Mouse (Mus musculus) forebrain, embryonic 16.5 days (tissue): ENCODE measurements around the gene 2610008E11Rik. TPM values are rescaled to one million over a fixed set of nuclear protein-coding genes. Genes with fewer than 3 reads are reported as not detected.
A peak's percentile ranks its signal among the peaks of the same experiment; 100 is the strongest.

ENCODE experiments used
- ATAC-seq: fragments of 200-750 bp; cut with Nextera tagmentation; 2 replicates; pipeline ENCODE4 v1.8.0; 2017; ENCODE audit warnings: mild to moderate bottlenecking, moderate library complexity
- H3K27ac ChIP-seq: fragments of 300-500 bp; sonication (generic); 2 replicates; pipeline ENCODE4 v1.5.1; 2014; ENCODE audit warnings: low read length, control low read depth
- H3K27me3 ChIP-seq: fragments of 300-500 bp; sonication (generic); replicated peaks from 2 replicates; pipeline ENCODE4 v1.6.1; 2014; ENCODE audit warnings: low read length; ENCODE audit not compliant: control insufficient read depth, insufficient read depth
- H3K36me3 ChIP-seq: fragments of 300-500 bp; sonication (generic); 2 replicates; pipeline ENCODE4 v1.6.1; 2014; ENCODE audit not compliant: control insufficient read depth, insufficient read depth
- H3K4me1 ChIP-seq: fragments of 300-500 bp; sonication (generic); replicated peaks from 2 replicates; pipeline ENCODE4 v1.6.1; 2014; ENCODE audit warnings: low read length; ENCODE audit not compliant: control insufficient read depth, insufficient read depth
- H3K4me2 ChIP-seq: fragments of 300-500 bp; sonication (generic); 2 replicates; pipeline ENCODE4 v1.6.1; 2014; ENCODE audit warnings: mild to moderate bottlenecking, low read length, control low read depth
- H3K4me3 ChIP-seq: fragments of 300-500 bp; sonication (generic); replicated peaks from 2 replicates; pipeline ENCODE4 v1.5.1; 2014; ENCODE audit warnings: mild to moderate bottlenecking, low read length, control low read depth
- H3K9ac ChIP-seq: fragments of 300-500 bp; sonication (generic); replicated peaks from 2 replicates; pipeline ENCODE4 v1.6.1; 2014; ENCODE audit warnings: low read depth, low read length, control low read depth
- H3K9me3 ChIP-seq: fragments of 300-500 bp; sonication (generic); 2 replicates; pipeline ENCODE4 v1.6.1; 2016; ENCODE audit warnings: low read length; ENCODE audit not compliant: control insufficient read depth
- WGBS: fragments of 180-500 bp; shearing (Covaris S2); extraction: QIAGEN DNeasy Blood & Tissue Kit; methylation state at CpG from one replicate; pipeline ENCODE4 v1.1.7; 2014; 5-methylcytosine and 5-hydroxymethylcytosine counted together
- polyA plus RNA-seq: library from polyadenylated mRNA; unstranded; fragments of >200 nt; fragmentation: Nextera tagmentation; extraction: Ambion mirVana; gene quantifications from 2 replicates; pipeline ENCODE4 v1.2.1, GENCODE M21; 2015

The 2610008E11Rik gene
- polyA plus RNA-seq: 59.6 and 65.9 TPM in 2 replicates

DNA sequence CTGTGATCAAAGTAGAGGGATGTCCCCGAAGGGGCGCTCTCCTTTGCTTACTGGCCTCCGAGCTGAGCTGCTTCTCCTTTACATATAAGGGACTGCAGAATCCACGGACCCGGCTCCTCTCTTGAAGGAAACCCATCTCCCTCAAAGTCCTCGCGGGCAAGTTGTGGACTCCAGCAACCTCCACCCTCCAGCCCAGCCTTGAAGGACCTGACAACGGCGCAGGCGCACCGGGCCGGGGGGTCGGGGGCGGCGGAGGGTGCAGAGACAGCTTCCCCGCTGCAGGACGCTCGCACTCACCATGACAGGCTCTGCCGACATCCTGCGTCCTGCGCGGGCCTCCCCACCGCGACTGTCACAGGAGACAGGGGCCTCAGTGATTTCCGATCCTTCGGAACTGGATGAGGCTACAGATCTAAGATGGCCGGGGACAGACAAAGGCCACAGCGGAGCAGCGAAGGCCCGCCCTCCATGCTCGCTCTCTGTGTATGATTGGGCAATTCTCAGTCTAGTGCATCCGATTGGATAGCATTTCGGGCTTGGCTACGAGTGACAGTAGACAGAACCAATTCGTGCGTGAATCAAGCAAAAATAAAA is at the start of gene 2610008E11Rik:
TSS of gene 2610008E11Rik (minus strand) at position 440 of the 594 bp plus-strand sequence.
- Histone ChIP-seq H3K27me3 (no peaks in the 10 kb centered on the region), H3K4me2 (peak within 1 kb of the TSS; percentile 87), H3K9me3 (no peaks in the 10 kb centered on the region), H3K9ac (peak within 1 kb of the TSS; percentile 100), H3K4me1 (peaks cover 19% of the 10 kb centered on the region), H3K4me3 (peak within 1 kb of the TSS; percentile 85), H3K27ac (peak within 1 kb of the TSS; percentile 99), H3K36me3 (peaks cover 11% of the 10 kb centered on the region)
- peak; percentile 100 for ATAC-seq
- WGBS: under 1% methylated on average over 36 of the region's 36 CpGs

- no peak overlapping the region for H3K27ac ChIP-seq
- H3K27me3 ChIP-seq: no peaks in the 10 kb centered on the region
- H3K4me2 ChIP-seq: no peak overlapping the region
- no peak overlapping the region for H3K9ac ChIP-seq
- WGBS: 52% methylated on average over 4 of the region's 4 CpGs
- no peaks in the 10 kb centered on the region for H3K4me1 ChIP-seq
- no peaks in the 10 kb centered on the region for H3K36me3 ChIP-seq
- no peak overlapping the region for H3K4me3 ChIP-seq
- ATAC-seq: peak; percentile 57; the same call in 1 of the 2 replicates
- H3K9me3 ChIP-seq: no peaks in the 10 kb centered on the region
Measured at GRCm38 (mm10) chr10:79116125-79116849, 18.9 kb upstream of the 2610008E11Rik start.

DNA sequence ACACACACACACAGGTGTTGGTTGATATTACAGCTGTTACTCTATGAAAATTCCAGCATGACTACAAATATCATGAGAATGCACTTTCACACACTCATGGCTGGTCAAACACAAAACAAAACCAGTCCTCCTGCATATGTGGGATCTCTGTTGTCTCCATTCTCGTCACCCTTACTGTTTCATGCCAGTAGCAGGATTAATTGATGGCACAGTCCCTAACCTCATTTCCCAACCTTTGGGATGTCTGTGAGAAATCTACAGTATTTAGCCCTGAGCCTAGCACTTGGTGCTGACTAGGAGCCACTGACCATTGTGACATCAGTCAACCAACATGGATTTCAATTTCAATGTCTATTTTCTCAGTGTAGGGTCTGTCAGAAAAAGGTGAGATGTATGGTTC is 17.7 kb upstream of the 2610008E11Rik start:
- Histone ChIP-seq H3K9me3 (no peaks in the 10 kb centered on the region), H3K9ac (no peak overlapping the region), H3K4me2 (no peak overlapping the region), H3K27ac (no peak overlapping the region), H3K36me3 (no peaks in the 10 kb centered on the region), H3K4me3 (no peak overlapping the region), H3K4me1 (no peaks in the 10 kb centered on the region), H3K27me3 (no peaks in the 10 kb centered on the region)
- 72% methylated on average over 1 of the region's 1 CpGs for WGBS
- ATAC-seq: no peak

- Histone ChIP-seq H3K4me3 (no peak overlapping the region), H3K27me3 (no peaks in the 10 kb centered on the region), H3K27ac (no peak overlapping the region), H3K4me2 (no peak overlapping the region), H3K9me3 (no peaks in the 10 kb centered on the region), H3K9ac (no peak overlapping the region), H3K4me1 (no peaks in the 10 kb centered on the region), H3K36me3 (no peaks in the 10 kb centered on the region)
- WGBS: 88% methylated on average over 5 of the region's 5 CpGs
- ATAC-seq: no peak
Measured at GRCm38 (mm10) chr10:79110482-79110881, 13.1 kb upstream of the 2610008E11Rik start.

- Histone ChIP-seq H3K9ac (no peak overlapping the region), H3K36me3 (no peaks in the 10 kb centered on the region), H3K4me1 (no peaks in the 10 kb centered on the region), H3K4me2 (no peak overlapping the region), H3K27ac (no peak overlapping the region), H3K9me3 (no peaks in the 10 kb centered on the region), H3K4me3 (no peak overlapping the region), H3K27me3 (no peaks in the 10 kb centered on the region)
- 83% methylated on average over 1 of the region's 1 CpGs for WGBS
- ATAC-seq: no peak
Measured at GRCm38 (mm10) chr10:79109156-79109555, 11.8 kb upstream of the 2610008E11Rik start.

- Histone ChIP-seq H3K27me3 (no peaks in the 10 kb centered on the region), H3K27ac (no peak overlapping the region), H3K4me2 (no peak overlapping the region), H3K9me3 (no peaks in the 10 kb centered on the region), H3K9ac (no peak overlapping the region), H3K36me3 (no peaks in the 10 kb centered on the region), H3K4me3 (no peak overlapping the region), H3K4me1 (no peaks in the 10 kb centered on the region)
- ATAC-seq: no peak
- 78% methylated on average over 2 of the region's 2 CpGs for WGBS
Measured at GRCm38 (mm10) chr10:79107531-79107930, 10.1 kb upstream of the 2610008E11Rik start.

DNA sequence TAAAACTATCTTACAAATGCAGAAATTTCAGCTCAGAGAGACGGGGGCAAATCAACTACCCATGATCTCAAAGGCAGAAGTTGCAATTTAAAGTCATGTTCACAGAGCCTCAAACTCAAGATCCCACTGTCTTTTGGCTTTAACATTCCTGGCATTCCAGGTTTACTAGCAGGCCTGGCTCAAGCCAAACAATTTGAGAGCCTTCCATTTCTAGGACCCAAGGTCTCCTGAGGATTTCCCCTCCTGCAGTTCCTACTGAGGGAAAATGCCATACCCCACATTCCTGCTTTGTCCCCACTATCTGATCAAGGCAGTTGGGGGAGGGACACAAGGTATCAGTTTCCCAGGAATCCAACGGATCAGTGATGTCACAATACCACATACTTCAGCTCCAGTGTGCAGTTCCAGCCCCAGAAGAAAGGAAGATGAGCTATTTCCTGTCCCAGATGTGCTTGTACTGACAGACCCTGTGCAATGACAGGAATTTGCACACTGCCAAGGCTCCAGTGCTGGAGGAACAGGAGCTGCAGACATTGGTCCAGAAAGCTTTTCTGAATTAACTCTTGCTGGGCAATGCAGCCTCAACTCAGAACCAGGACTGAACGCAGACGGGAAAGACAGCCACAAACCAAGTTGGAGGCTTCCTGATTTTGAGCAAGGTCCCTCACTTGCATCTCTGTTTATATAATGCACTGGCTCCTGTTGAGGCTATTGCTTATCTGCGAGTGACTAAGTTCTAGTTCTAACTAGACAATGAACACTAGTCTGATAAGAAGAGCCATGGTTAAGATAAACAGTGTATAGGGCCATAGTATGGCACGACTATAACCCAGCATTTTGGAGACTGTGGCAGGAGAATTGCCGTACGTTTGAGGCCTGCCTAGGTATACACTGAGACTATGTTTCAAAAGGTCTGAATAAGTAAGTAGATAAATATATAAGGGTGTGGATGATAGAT is 9.2 kb upstream of the 2610008E11Rik start:
- no peak overlapping the region for H3K4me2 ChIP-seq
- H3K9me3 ChIP-seq: no peaks in the 10 kb centered on the region
- no peaks in the 10 kb centered on the region for H3K27me3 ChIP-seq
- H3K27ac ChIP-seq: no peak overlapping the region
- H3K4me3 ChIP-seq: no peak overlapping the region
- no peaks in the 10 kb centered on the region for H3K36me3 ChIP-seq
- 71% methylated on average over 8 of the region's 8 CpGs for WGBS
- H3K9ac ChIP-seq: no peak overlapping the region
- no peaks in the 10 kb centered on the region for H3K4me1 ChIP-seq
- no peak for ATAC-seq

GRCm38 (mm10) chr10:79096706-79097105 is 694 bp downstream of the 2610008E11Rik start:
- Histone ChIP-seq H3K36me3 (peaks cover 16% of the 10 kb centered on the region), H3K4me3 (peak overlapping the region; percentile 85), H3K27ac (peak overlapping the region; percentile 99), H3K27me3 (no peaks in the 10 kb centered on the region), H3K4me1 (peaks cover 19% of the 10 kb centered on the region), H3K9me3 (no peaks in the 10 kb centered on the region; the same call in 1 of the 2 replicates), H3K4me2 (peak overlapping the region; percentile 87), H3K9ac (peak overlapping the region; percentile 100)
- 7% methylated on average over 2 of the region's 2 CpGs for WGBS
- no peak for ATAC-seq

DNA sequence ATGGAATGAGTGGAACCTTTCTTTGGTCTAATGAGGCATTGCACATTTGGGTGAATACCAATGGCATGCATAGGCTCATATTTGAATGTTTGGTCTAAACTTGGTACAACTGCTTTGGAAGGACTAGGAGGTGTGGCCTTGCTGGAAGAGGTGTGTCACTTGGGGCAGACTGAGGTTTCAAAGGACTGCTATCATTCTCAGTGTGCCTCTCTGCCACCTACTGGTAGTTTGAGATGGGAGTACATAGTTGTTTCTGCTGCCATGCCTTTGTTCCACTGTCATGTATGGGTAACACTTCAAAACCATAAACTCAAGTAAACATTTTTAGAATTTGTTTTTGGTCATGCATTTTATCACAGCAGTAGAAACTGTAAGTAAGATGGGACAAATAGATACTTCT is 5.7 kb downstream of the 2610008E11Rik start:
- Histone ChIP-seq H3K4me3 (no peak overlapping the region), H3K36me3 (peaks cover 53% of the 10 kb centered on the region), H3K9me3 (no peaks in the 10 kb centered on the region; the same call in 1 of the 2 replicates), H3K4me1 (peaks cover 19% of the 10 kb centered on the region), H3K27ac (no peak overlapping the region), H3K27me3 (no peaks in the 10 kb centered on the region), H3K4me2 (no peak overlapping the region), H3K9ac (no peak overlapping the region)
- ATAC-seq: no peak
